Mouse (Mus musculus): Measurements from ENCODE around the gene Zfp689. TPM values are rescaled to one million over a fixed set of nuclear protein-coding genes. Genes with fewer than 3 reads are reported as not detected.
"Not testable (repeated sequence)": the region's sequence is repeated elsewhere in the genome, so short reads cannot be mapped to it uniquely, and the experiment has no call there.

Gene Zfp689
- total RNA-seq, 2 experiments from 2014 or later, result 9.5 to 9.7 TPM

GRCm38 (mm10) chr7:127406002-127406987, 42.7 kb downstream of the Zfp689 start, which contains the start of gene Zfp764:
Gene Zfp764 (minus strand): TSS chr7:127406822.
- peak; percentile 90 for DNase-seq
- intact Hi-C loops (cut with DNase I), result not testable (repeated sequence)

- DNase-seq; intact Hi-C loops (cut with DNase I): not testable (repeated sequence)
Measured at GRCm38 (mm10) chr7:127404101-127404500, 44.9 kb downstream of the Zfp689 start.

DNA sequence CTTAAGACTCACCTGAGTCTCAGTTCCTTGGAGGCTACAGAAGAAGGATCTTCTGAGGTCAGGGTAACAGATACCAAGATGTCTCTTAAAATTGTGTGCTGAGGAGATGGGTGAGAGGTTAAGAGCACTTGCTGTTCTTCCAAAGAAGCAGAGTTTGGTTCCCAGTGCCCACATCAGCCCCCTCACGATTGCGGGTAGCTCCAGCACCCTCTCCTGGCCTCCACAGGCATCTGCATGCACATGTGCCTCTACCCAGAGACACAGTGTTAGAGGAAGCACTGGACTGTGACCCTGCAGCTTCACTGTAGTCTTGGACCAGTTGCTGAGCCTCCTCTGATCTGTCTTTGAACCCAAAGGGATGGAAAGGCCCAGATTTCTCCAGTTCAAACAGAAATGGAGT, 46.0 kb downstream of the Zfp689 start:
- intact Hi-C loops (cut with DNase I), result no loop called here
- no peak for DNase-seq

DNA sequence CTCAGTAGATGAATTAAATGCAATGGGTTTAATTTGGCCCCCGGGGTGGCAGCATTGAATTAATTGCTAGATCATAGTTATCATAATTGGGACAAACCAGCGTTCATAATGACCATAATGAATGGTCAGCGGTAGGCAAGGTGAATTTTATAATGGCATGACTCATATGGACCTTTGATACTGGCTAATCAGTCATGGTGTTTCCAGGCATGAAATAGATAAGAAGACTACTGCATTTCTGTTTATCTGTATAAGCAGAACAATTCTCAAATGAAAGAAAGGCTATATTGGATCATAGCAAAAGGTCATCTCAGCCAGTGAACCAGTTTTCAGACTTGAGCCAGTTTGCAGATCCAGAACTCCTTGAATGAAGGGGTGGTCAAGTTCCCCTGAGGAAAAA, 48.6 kb downstream of the Zfp689 start:
- no peak for DNase-seq
- intact Hi-C loops (cut with DNase I), result no loop called here

GRCm38 (mm10) chr7:127393944-127394333, 55.0 kb downstream of the Zfp689 start:
- intact Hi-C loops (cut with DNase I), result no loop called here
- no peak for DNase-seq

- intact Hi-C loops (cut with DNase I), result no loop called here
- DNase-seq, result peak; percentile 98
Measured at GRCm38 (mm10) chr7:127393157-127393943, 55.6 kb downstream of the Zfp689 start, which contains the start of gene E430018J23Rik. Gene E430018J23Rik (minus strand): TSS chr7:127393629.

DNA sequence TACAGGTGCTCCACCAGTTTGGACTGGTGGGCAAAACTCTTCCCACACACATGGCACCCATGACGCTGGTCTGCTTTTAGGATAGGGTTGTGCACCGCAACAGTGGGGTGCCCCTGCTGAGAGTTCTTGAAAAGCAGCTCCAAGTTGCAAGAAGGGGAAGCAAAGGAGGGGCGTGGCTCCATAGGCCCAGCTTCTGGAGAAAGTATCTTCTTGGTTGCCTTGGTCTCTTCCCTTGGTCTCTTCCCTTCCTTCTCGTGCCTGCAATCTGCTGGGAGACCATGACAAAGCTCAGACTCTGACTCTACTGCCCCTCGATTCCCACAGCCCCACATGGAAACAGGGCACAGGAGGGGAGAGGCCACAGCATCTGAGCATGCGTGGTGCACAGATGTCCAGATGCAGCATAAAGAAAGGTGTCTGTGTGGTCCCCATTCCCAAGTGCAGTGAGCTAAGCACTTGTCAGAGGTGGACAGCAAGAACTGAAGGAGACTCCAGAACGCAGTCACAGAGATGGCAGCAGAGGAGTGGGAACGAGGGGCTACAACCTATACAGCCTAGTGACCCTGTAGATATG, 56.6 kb downstream of the Zfp689 start:
- intact Hi-C loops (cut with DNase I), result no loop called here

More for the DNA sequence above, 56.6 kb downstream of the Zfp689 start:
- no peak for DNase-seq

Small RNA genes lying within 50 kb of the gene (microRNA-seq; reads per million reads assigned to microRNA genes)
- gene Gm47278, result not detected
- gene Mir7060, result not detected

Other genes with a start within 250 kb of the Zfp689 start
- 10 to 100 TPM; 73.8 to 78.8 TPM for gene Tbc1d10b, start 240.7 kb downstream of the Zfp689 start, total RNA-seq (2021)
- 1 to 10 TPM in 1 of 2 experiments, not detected in 1; 1.2 TPM for gene Mylpf, start 240.3 kb downstream of the Zfp689 start, total RNA-seq (2021)
- gene Zfp553, start 216.1 kb downstream of the Zfp689 start, total RNA-seq (2021), result 10 to 100 TPM; 28.4 to 28.8 TPM
- gene Sept1, start 216.0 kb downstream of the Zfp689 start, total RNA-seq (2021), result 1 to 10 TPM; 7.9 to 8.8 TPM
- gene Zfp771, start 204.9 kb downstream of the Zfp689 start, total RNA-seq (2021), result 10 to 100 TPM; 54.9 to 64.5 TPM
- gene Dctpp1, start 188.4 kb downstream of the Zfp689 start, total RNA-seq (2021), result 10 to 100 TPM; 49.8 to 63.1 TPM
- gene Sephs2, start 175.1 kb downstream of the Zfp689 start, total RNA-seq (2021), result 10 to 100 TPM; 42.6 to 42.9 TPM
- gene Itgal, start 152.9 kb downstream of the Zfp689 start, total RNA-seq (2021), result 1 to 10 TPM; 1.2 to 1.6 TPM
- 10 to 100 TPM; 20.3 to 22.0 TPM for gene Zfp768, start 103.6 kb downstream of the Zfp689 start, total RNA-seq (2021)
- gene Zfp747, start 73.1 kb downstream of the Zfp689 start, total RNA-seq (2021), result 1 to 10 TPM; 7.9 to 8.9 TPM
- 1 to 10 TPM; 2.8 to 3.0 TPM for gene 9130019O22Rik, start 62.0 kb downstream of the Zfp689 start, total RNA-seq (2021)
- 1 to 10 TPM; 4.6 to 7.6 TPM for gene E430018J23Rik, start 55.5 kb downstream of the Zfp689 start, total RNA-seq (2021)
- 1 to 10 TPM; 4.3 to 4.4 TPM for gene Zfp764, start 42.3 kb downstream of the Zfp689 start, total RNA-seq (2021)
- gene Zfp688, start 27.1 kb downstream of the Zfp689 start, total RNA-seq (2021), result 10 to 100 TPM; 11.3 to 12.6 TPM
- gene Prr14, start 10.5 kb upstream of the Zfp689 start, total RNA-seq (2021), result 10 to 100 TPM; 35.4 to 35.6 TPM
- gene Fbrs, start 30.0 kb upstream of the Zfp689 start, total RNA-seq (2021), result 10 to 100 TPM; 70.8 to 71.2 TPM
- gene Srcap, start 62.8 kb upstream of the Zfp689 start, total RNA-seq (2021), result 100 to 1,000 TPM; 113 to 128 TPM
- gene Gm42715, start 70.4 kb upstream of the Zfp689 start, total RNA-seq (2021), result 10 to 100 TPM; 14.5 to 14.6 TPM
- gene Tmem265, start 112.2 kb upstream of the Zfp689 start, total RNA-seq (2021), result 1 to 10 TPM; 6.9 to 9.3 TPM
- 10 to 100 TPM; 69.5 to 70.1 TPM for gene Phkg2, start 124.2 kb upstream of the Zfp689 start, total RNA-seq (2021)
- gene Ccdc189, start 139.4 kb upstream of the Zfp689 start, total RNA-seq (2021), result 1 to 10 TPM; 7.0 to 7.8 TPM
- gene Rnf40, start 139.6 kb upstream of the Zfp689 start, total RNA-seq (2021), result 10 to 100 TPM; 75.1 to 82.6 TPM
- 10 to 100 TPM; 31.5 to 33.4 TPM for gene Zfp629, start 166.6 kb upstream of the Zfp689 start, total RNA-seq (2021)

All from left cerebral cortex, postnatal 4 days (tissue).